Mouse (Mus musculus) spleen, postnatal 36 days (tissue): ENCODE measurements around the gene Uhrf1bp1.
A peak's percentile ranks its signal among the peaks of the same experiment; 100 is the strongest.
"Not testable (repeated sequence)": the region's sequence is repeated elsewhere in the genome, so short reads cannot be mapped to it uniquely, and the experiment has no call there.

ENCODE experiments used
- DNase-seq, 2 experiments: peaks; one replicate each; pipeline ENCODE4 v3.0.0; 2022; ENCODE audit warnings: low spot score in 2 of 2, mixed read lengths in 1 of 2

Uhrf1bp1 gene

DNA sequence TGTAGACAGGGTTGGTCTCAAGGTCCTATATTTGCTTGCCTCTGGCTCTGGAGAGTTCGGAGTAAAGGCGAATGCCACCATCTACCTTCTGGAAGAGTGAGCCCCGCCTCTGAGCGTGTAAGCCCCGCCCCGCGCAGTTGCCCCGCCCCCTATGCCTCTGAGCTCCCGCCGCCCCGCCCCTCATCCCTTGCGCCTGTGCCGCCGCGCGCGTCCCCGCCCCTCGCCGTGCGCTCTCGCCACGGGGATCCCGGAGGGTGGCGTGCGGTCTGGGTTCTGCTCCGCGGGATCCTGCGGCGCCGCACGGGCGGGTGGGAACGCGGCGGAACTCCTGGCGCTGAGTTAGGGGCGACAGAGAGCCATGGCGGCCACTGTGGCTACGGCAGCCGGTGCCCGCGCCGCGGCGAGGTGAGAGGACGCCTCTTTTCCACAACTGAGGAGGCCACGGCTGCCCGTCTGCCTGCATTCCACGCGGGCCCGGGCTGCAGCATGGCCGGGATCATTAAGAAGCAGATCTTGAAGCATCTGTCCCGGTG, at the start of gene Uhrf1bp1:
TSS of gene Uhrf1bp1 (plus strand) at position 177 of the 533 bp plus-strand sequence.
- peak; percentile 69 to 72 for DNase-seq

DNA sequence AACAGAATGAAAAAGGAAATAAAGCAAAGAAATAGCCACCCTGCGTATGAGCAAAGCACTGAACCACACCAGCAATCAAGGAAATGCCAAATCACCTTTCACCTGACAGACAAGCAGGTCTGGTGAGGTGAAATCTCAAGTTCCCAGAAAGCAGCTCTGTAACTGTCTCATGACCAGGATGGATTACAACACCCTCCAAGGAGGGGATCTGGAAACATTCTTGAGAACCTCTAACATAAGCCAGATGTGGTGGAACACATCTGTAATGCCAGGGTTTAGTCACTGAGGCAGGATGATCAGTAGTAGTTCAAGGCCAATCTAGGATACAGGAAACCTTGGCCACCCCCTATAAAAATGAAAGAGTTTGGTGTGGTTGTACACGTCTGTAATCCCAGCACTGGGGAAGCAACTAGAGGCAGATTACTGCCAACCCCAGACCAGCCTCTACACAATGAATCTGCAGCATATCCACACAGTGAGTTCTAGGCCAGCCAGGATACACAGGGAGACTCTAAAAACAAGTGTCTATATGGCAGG, 48.6 kb upstream of the Uhrf1bp1 start:
- no peak for DNase-seq

DNA sequence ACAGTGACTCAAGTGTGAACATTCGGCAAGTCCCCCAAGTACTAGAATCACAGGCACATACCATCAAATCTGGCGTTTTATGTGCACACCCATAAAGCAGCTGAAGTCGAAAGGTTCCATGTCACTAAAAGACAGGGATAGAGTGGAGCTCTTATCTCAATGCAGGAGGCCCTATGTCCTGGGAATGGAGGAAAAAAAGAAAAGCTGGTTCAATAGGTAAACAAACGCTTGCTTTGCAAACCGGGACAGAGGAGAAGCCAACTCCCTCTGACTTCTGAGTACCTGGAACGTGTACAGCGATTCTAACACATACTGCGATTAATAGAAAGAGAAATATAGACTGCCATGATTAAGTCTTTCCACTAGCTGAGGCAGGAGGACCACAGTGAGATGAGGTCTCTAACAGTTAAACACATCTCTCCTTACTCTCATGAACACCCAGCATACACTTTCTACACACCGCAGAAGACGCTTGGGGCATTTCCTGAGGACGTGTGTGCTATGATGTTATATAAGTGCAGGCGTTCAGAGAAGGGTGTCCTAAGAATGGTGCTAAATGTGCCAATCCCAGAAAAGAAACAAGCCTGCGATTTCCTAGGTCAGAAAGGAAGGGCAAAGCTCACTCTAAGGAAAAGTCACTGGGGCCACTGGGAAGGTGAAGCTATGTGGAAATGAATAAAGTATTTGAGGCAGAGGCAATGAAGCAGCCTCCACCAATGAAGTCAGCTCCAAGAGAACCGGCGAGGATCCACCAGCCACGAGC, 45.5 kb upstream of the Uhrf1bp1 start:
- no peak for DNase-seq

DNA sequence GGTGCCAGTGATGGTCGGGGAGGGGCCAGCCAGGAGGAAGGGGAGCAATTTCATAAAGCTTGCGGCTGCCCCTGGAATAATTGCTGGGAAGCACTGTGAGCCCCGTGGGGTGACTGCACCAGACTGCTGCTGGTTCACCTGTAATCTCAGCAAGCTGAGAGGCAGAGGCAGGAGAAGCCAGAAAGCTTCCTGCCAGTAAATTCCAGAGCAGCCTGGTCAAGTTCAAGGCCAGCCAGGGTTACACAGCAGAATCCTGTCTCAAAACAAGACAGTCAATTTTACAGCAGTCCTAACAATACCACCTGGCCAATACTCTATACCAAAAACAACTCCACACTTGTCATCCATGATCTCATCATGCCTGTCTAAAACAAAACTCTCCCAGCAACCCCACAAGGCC, 44.3 kb upstream of the Uhrf1bp1 start:
- DNase-seq: no peak

DNA sequence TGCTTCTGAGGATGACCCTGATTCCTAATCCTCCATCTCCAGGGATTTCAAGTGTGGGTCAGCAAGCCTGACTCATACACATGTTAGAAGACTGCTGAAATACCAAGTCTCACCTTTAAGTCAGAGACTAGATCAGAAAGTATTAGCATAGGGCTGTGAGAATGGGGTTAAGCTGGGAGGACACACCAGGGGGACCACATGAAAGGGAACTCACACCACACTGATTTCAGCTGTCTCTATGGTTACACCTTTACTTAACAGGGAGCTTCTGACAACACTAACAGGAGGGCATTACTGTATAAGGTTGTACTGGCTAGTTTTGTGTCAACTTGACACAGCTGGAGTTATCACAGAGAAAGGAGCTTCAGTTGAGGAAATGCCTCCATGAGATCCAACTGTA, 41.6 kb upstream of the Uhrf1bp1 start:
- DNase-seq: no peak

DNA sequence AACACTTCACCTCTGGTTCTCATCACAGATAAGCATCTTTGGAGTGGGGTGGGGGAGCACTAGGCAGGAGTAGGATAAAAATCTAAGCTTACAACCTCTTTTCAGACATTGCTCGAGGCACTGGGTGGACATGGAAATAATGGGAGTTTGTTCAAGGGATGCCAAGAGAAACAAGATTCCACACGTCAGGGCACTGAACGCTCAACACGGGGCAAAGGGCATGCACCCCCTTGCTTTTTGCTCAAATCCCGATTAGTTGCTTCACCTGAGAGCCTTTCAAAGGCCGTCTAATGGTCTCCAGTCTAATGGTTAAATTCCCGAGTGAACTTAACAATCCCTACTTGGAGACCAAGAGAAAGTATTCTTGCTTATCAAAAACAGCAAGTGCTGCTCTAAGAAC, 37.2 kb upstream of the Uhrf1bp1 start:
- DNase-seq: no peak

DNA sequence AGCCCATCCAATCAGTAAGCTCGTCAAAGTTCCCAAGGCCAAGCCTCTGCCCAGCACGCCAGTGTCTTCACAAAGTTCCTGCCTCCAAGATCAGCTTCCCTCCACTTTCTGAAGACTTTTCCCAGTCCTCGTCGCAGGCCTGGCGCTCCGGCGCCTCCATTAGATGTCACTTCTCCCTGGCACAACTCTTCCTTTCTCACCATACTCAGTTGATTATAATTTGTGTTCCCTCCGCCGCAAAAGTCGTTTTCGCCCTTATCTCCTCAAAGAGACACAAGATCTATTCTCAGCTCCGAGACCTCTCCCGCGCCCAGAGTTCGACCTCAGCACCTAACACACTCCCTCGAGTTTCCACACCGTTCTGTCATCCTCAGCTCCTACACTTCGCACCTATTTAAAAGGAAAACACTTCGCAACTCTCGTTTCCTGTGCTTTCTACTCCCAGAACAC, 36.7 kb upstream of the Uhrf1bp1 start:
- DNase-seq: peak; percentile 13 to 33

DNA sequence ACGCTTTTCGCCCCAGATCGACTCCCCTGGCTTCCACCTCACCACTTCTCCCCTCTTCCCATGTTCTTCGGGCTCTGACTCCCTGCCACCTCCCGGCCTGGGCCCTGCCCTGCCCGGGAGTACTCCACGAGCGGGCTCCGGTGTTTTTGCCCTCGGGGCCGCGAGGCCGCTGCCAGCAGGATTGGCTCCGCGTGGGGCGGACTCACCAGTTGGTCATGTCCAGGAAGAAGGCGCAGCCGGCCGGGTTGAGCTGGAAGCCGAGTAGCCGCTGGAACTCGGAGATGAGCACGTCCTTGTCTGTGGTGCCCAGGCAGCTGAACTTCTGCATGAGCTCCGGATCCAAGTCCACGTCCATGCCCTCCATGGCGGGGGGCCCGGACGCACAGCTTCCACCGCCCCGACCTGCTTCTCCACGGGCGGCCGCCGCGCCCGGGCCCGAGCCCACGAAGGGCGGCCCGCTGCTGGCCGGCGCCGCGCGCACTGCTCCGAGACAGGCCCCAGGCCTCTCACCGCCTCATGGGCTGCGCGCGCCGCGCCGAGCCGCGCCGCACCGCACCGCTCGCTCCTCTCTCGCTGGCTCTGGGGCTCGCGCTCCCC, 36.2 kb upstream of the Uhrf1bp1 start:
- DNase-seq: peak; percentile 36 to 64

DNA sequence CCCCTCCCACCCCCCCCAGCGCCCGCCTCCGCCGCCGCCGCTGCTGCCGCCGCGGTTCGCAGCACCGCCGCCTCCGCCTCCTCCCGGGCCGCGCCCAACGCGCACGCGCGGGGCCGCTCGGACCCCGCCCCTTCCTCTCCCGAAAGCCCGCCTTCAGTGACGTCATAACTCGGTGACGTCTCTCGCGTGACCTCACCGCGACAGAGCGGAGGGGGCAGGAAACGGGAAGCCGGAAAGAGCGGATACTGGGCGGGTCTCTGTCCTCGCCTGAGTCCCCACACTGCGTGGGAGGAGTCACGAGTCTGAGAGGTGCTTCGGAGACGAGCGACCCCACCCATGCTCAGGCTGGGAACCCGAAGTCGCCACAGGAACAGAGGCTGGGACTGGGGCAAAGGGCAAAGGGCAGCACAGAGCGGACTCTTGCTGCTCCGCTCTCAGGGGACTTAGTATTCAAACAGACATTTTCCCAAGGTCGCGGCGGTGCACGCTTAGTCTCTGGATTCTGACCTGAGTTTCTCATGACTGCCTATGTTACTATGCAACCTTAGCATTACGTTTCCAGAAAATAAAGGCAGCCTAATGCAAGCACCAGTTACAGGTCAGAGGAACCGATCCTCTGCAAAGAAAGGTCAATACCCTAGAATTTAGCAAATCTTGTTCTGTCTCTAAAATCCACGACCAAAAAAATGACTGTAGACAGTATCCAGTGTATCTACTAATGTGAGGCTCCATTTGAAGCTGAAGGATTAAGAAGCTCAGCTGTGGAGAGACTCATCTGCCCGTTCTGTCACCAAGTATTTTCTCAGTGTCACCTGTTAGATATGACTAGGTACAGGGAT, 35.5 kb upstream of the Uhrf1bp1 start, which contains the start of gene D17Wsu92e:
TSS of gene D17Wsu92e (minus strand) at position 81 of the 839 bp plus-strand sequence.
- peak; percentile 98 for DNase-seq

DNA sequence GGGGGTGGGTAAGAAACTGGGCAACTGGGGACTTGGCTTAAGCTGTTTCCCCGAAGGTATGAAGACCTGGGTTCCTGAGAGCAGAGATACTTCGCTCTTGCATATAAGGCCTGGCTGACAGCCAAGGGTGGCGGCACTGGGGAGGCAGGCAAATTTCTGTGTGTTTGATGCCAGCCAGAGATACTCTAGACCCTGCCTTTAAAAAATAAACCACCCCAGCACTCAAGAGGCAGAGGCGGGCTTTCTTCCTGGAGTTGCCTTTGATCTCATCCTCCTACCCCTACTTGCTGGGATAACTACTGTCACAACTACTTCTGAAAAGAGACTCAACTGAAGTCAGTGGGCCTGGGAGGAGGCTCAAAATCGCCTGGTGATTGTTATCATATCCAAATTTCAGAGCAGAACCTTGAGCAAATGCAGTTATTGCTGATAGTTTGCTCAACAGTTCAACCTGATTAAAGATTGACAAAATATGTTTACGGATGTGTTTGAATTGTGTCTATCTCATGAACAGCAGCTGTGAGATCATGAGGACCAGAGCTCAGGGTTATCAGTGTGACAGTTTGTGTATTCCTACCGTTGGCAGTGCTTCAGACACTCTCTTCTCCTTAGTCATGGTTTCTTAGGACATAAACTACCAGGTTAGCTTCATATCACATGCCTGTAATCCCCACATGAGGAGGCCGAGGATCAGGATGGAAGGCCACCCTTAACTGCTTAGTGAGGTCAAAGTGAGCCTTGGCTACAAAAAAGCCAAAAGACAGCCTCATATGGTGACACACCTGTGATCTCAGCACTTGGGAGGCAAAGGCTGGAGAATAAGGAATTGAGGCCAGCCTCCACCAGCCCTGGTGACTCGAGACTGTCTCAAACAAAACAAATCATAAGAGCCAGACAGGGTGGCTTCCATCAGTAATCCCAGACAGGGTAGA, 34.6 kb upstream of the Uhrf1bp1 start:
- DNase-seq: peak; percentile 43 to 71

DNA sequence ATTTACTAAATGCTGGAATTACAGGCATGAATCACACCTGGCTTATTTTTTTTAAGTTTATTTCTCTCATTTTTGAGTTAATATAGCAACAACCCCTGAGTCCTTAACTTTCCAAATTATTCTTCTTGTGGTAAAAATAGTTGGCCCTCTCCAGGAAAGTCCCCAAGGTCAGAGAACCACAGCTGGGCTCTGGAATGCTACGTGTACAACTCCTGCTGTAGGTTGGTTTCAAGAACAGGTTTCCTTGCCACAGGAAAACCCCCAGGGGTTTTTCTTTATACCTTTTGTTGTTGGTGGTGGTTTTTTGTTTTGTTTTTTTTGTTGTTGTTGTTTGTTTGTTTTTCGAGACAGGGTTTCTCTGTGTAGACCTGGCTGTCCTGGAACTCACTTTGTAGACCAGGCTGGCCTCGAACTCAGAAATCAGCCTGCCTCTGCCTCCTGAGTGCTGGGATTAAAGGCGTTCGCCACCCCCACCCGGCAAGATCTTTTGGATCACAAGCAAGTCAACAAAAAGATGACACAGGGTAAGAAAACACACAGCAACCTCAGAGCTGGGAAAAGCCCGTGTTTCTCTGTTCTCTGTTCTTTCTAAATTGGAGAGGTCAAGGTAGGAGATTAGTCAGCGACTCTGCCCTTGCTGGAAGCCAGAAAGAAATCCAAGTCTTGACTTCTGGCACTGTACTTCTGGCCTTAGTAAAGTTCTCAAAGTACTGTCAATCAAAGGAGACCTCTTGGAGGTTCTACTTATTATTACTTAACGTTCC, 32.9 kb upstream of the Uhrf1bp1 start:
- DNase-seq: no peak

DNA sequence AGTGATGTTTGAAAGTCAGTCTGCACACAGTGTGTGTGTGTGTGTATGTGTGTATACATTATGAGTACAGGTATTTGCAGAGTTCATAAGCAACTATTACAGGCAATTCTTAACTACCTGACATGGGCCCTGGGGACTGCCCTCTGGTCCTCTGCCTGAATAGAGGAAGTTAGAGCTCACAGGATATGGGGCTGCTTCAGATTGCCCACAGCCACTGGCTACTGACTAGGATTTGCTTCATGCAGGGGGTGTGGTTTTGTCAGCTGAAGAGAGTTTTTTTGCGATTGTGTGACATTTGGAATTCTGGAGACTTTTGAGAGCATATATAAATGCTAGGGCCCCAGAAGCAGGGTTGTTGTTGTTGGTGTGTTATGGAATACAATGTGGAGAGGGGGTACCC, 31.3 kb upstream of the Uhrf1bp1 start:
- DNase-seq: peak; percentile 67 to 74

DNA sequence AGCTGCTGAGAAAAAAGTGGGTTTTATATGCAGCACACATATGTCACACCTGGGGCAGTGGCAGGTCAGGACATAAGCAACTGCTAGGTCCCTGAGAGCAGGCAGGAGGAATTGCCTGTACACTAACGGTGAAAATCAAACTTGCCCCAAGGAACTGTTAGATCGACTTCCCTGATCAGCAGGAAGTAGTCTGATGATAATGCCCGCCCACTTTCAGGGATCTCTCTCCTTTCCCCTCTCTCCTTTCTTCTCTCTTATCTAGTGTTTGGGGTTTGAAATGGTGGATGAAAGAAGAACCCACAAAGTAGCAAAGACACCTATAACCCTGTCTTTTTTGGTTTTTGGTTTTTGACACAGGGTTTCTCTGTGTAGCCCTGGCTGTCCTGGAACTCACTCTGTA, 30.7 kb upstream of the Uhrf1bp1 start:
- DNase-seq: peak; percentile 30 to 51

DNA sequence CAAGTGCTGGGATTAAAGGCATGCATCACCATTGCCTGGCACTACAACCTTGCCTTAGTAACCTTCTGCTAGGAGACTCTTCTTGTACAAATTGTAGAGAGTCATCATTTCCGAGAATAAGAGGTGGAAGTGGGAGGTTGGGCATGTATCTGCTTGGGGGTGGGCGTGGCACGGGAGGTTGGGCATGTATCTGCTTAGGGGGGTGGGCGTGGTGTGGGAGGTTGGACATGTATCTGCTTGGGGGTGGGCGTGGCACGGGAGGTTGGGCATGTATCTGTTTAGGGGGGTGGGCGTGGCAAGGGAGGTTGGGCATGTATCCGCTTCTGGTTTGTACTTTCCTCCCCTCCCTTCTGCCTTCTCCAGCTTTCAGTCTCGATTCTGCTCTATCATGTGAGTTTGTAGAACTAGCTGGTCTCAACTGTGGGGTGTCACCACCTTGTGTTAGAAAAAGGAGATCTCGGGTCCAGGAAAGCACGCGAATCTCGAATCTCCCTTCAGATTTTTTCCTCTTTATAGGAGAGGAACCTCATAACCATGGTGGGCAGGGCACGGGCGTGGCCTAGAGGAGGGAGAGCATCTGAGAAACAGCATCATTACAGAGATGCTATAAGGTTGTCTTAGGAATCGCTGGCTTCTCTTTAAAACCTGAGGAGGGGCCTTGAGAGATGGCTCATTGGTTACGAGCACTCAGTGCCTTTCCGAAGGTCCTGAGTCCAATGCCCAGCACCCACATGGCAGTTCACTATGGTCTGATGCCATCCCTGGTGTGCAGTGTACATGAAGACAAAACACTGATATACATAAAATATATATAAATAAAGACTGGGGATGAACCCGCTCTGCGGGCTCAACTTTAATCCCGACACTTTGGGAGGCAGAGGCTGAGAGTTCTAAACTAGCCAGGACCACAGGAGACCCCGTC, 30.0 kb upstream of the Uhrf1bp1 start:
- DNase-seq: peak; percentile 93 to 96

DNA sequence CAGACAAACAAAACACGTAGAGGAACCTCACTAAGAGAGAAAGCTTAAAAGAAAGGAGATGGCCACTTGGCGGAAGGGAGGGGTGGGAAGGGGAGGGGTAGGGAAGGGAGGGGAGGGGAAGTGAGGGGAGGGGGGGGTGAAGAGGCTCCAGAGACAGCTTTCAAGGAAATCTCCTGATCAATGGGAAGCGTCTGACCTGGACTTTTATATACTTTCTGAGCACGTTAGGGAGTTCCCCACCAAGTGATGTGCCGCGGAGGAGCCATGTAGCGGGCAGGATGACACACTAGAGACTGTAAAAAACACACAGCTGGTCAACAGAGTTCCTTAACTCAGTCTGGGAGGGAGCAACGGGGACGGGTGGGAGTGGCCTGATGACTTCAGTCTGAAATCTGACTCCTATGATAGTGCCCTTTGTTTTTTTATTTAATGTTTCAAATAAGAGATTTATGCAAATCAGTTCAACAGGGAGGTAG, 29.3 kb upstream of the Uhrf1bp1 start:
- DNase-seq: peak; percentile 64 to 72

DNA sequence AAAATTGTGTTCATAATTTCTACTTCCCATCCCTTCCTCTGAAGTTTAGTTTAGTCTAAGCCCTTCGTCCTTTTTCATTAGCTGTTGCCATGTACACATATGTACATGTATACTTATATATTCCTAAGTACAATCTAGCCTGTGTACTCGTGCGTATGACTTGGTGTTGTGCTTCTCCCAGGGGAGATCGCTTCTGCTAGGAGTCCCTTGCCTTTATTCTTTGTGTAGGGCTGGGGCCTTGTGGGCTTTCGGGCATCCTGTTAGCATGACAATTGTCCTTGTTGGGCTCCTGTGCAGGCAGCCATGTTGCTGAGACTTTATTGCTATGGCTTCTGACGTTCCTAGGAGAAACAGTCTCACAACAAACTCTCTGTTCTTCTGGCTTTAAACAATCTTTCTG, 28.7 kb upstream of the Uhrf1bp1 start:
- peak; percentile 7 to 27 for DNase-seq

DNA sequence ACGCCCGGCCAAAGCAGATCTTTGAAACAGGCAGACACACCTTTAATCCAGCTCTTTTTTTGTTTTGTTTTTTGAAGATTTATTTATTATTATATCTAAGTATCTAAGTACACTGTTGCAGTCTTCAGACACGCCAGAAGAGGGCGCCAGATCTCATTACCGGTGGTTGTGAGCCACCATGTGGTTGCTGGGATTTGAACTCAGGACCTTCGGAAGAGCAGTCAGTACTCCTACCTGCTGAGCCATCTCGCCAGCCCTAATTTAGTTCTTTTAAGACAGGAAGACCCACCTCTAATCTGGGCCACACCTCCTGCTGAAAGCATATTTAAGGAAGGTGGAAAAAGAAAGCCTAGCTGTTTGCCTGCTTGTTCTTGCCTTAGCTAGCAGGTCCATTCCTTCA, 25.8 kb upstream of the Uhrf1bp1 start:
- peak; percentile 6 to 23 for DNase-seq

DNA sequence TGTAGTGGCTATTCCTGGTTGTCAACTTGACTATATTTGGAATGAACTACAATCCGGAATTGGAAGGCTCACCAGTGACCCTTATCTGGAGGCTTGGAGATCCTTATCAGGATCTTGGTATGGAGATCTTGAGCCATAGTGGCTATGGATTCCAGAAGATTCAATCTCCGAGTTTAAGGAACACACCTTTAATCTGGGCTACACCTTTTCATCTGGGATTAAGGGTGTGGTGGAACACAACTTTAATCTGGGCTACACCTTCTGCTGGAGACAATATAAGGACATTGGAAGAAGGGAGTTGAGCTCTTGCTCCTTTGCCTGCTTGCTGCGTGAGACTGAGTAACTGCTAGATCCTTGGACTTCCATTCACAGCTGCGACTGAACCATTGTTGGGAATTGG, 18.4 kb upstream of the Uhrf1bp1 start, which contains the start of gene Snrpc:
TSS of gene Snrpc (plus strand) at position 301 of the 400 bp plus-strand sequence.
- not testable (repeated sequence) for DNase-seq
